Mouse (Mus musculus): Measurements from ENCODE around the gene BC034090. TPM values are rescaled to one million over a fixed set of nuclear protein-coding genes. Genes with fewer than 3 reads are reported as not detected.

The BC034090 gene
- polyA plus RNA-seq, 2 experiments: 5.6 to 28.0 TPM

DNA sequence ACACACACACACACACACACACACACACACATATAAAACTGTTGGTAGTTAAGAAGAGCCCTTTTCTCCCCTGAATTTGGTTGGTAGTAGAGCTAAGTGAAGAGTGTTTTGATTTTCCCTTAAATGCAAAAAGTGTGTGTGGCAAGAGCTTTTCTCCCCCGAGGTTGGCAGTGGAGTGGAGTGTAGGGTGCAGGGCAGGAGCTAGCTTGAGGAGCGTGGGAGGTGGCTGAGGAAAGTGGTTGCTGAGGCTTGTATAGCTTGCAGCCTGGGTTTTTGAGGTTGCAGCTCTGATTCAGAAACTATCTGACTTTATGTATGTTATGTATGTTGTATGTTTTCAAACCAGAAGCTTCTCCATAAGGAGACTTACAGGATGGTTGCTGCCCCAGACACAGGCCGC, 76.8 kb downstream of the BC034090 start:
- H3K9me3 ChIP-seq (ENCODE audit: control insufficient read depth, low read length): no peaks in the 10 kb centered on the region
- no peak overlapping the region for H3K4me2 ChIP-seq (replicated peaks; ENCODE audit: low read depth, low read length, severe bottlenecking)
- H3K4me3 ChIP-seq (replicated peaks; ENCODE audit: low read length): no peak overlapping the region
- ATAC-seq (ENCODE audit: low FRiP score, low read depth): no peak
- no peaks in the 10 kb centered on the region for H3K36me3 ChIP-seq (ENCODE audit: control insufficient read depth, insufficient read depth, low read length)
- no peaks in the 10 kb centered on the region for H3K27me3 ChIP-seq (ENCODE audit: control insufficient read depth, insufficient read depth, low read length)
- H3K4me1 ChIP-seq (ENCODE audit: control insufficient read depth, insufficient read depth, low read length): no peaks in the 10 kb centered on the region
- no peak overlapping the region for H3K9ac ChIP-seq (ENCODE audit: low read depth, low read length, severe bottlenecking)
- H3K27ac ChIP-seq (replicated peaks; ENCODE audit: low read depth, low read length): no peak overlapping the region
- no peak for TF ChIP-seq POLR2A (IDR thresholded peaks at IDR 0.05; ENCODE audit: borderline replicate concordance, extremely low read depth, insufficient read depth, insufficient read length)
- DNase-seq (ENCODE audit: low spot score): no peak
- WGBS: 87% methylated on average over 3 of the region's 3 CpGs

Other genes with a start within 250 kb of the BC034090 start
- gene Ier5, start 144.8 kb downstream of the BC034090 start, polyA plus RNA-seq (2012; rRNA removed): 25.1 and 25.3 TPM in 2 replicates
- 13.6 and 16.2 TPM in 2 replicates for gene Ier5, start 144.8 kb downstream of the BC034090 start, polyA plus RNA-seq (2014; fragmentation: Nextera tagmentation; extraction: Ambion mirVana)
- 6.9 and 8.2 TPM in 2 replicates for gene Mr1, start 97.6 kb downstream of the BC034090 start, polyA plus RNA-seq (2012; rRNA removed)
- gene Mr1, start 97.6 kb downstream of the BC034090 start, polyA plus RNA-seq (2014; fragmentation: Nextera tagmentation; extraction: Ambion mirVana): 10.5 TPM in 2 replicates
- 80.1 and 85.2 TPM in 2 replicates for gene Stx6, start 85.7 kb downstream of the BC034090 start, polyA plus RNA-seq (2012; rRNA removed)
- gene Stx6, start 85.7 kb downstream of the BC034090 start, polyA plus RNA-seq (2014; fragmentation: Nextera tagmentation; extraction: Ambion mirVana): 89.9 and 111 TPM in 2 replicates
- 10.0 and 11.1 TPM in 2 replicates for gene Xpr1, start 173.0 kb upstream of the BC034090 start, polyA plus RNA-seq (2012; rRNA removed)
- 5.9 and 6.4 TPM in 2 replicates for gene Xpr1, start 173.0 kb upstream of the BC034090 start, polyA plus RNA-seq (2014; fragmentation: Nextera tagmentation; extraction: Ambion mirVana)

Measured in limb, embryonic 14.5 days (tissue).